Mouse (Mus musculus) neural tube, embryonic 14.5 days (tissue): Measurements from ENCODE around the gene Ak9. TPM values are rescaled to one million over a fixed set of nuclear protein-coding genes. Genes with fewer than 3 reads are reported as not detected.

Experiments
- ATAC-seq: fragments of 200-750 bp; cut with Nextera tagmentation; 2 replicates; pipeline ENCODE4 v1.8.0; 2017; ENCODE audit warnings: low read depth, mild to moderate bottlenecking, moderate TSS enrichment, moderate library complexity
- H3K27ac ChIP-seq: fragments of 300-500 bp; sonication (generic); 2 replicates; pipeline ENCODE4 v1.5.1; 2014; ENCODE audit warnings: low read depth, mild to moderate bottlenecking, control low read depth, low read length, moderate library complexity, mixed read lengths
- H3K27me3 ChIP-seq: fragments of 300-500 bp; sonication (generic); 2 replicates; pipeline ENCODE4 v1.6.1; 2014; ENCODE audit warnings: low read length; ENCODE audit not compliant: control insufficient read depth, insufficient read depth
- H3K36me3 ChIP-seq: fragments of 300-500 bp; sonication (generic); 2 replicates; pipeline ENCODE4 v1.6.1; 2014; ENCODE audit warnings: low read length, mixed read lengths; ENCODE audit not compliant: control insufficient read depth, insufficient read depth
- H3K4me1 ChIP-seq: fragments of 300-500 bp; sonication (generic); 2 replicates; pipeline ENCODE4 v1.6.1; 2014; ENCODE audit warnings: low read length; ENCODE audit not compliant: control insufficient read depth, insufficient read depth
- H3K4me2 ChIP-seq: fragments of 300-500 bp; sonication (generic); 2 replicates; pipeline ENCODE4 v1.6.1; 2014; ENCODE audit warnings: mild to moderate bottlenecking, low read depth, low read length, control low read depth
- H3K4me3 ChIP-seq: fragments of 300-500 bp; sonication (generic); 2 replicates; pipeline ENCODE4 v1.5.1; 2014; ENCODE audit warnings: low read depth, low read length, control low read depth, mixed read lengths
- H3K9ac ChIP-seq: fragments of 300-500 bp; sonication (generic); replicated peaks from 2 replicates; pipeline ENCODE4 v1.6.1; 2014; ENCODE audit warnings: low read depth, mild to moderate bottlenecking, control low read depth, low read length, mixed read lengths
- H3K9me3 ChIP-seq: fragments of 300-500 bp; sonication (generic); 2 replicates; pipeline ENCODE4 v1.6.1; 2016; ENCODE audit warnings: low read length; ENCODE audit not compliant: control insufficient read depth
- WGBS: fragments of 180-500 bp; shearing (Covaris S2); extraction: QIAGEN DNeasy Blood & Tissue Kit; methylation state at CpG from one replicate; pipeline ENCODE4 v1.1.7; 2014; 5-methylcytosine and 5-hydroxymethylcytosine counted together
- polyA plus RNA-seq: library from polyadenylated mRNA; unstranded; fragments of >200 nt; fragmentation: Nextera tagmentation; extraction: Ambion mirVana; gene quantifications from 2 replicates; pipeline ENCODE4 v1.2.1, GENCODE M21; 2014

Ak9 gene
- polyA plus RNA-seq, 1 experiment from 2014 or later, result 0.20 TPM

DNA sequence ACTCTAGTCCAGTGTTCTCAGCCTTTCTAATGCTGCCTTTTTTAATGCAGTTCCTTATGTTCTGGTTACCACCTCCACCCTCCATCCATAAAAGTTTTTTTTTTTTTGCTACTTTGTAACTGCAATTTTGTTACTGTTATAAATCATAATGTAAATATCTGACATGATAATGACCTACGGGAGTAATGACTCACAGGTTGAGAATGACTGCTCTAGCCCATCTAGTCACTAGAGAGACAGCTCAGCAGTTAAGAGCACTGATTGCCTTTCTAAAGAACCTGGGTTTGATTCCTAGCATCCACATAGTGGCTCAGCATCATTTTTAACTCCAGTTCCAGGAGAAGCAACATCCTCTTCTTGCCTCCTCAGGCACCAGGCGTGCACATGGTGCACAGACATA lies 21.7 kb upstream of the Ak9 start:
- ATAC-seq, result no peak
- Histone ChIP-seq H3K27ac (no peak overlapping the region), H3K4me3 (no peak overlapping the region), H3K36me3 (no peaks in the 10 kb centered on the region), H3K9ac (no peak overlapping the region), H3K27me3 (no peaks in the 10 kb centered on the region), H3K9me3 (no peaks in the 10 kb centered on the region), H3K4me1 (no peaks in the 10 kb centered on the region), H3K4me2 (no peak overlapping the region)
- WGBS, result 91% methylated on average over 2 of the region's 2 CpGs

DNA sequence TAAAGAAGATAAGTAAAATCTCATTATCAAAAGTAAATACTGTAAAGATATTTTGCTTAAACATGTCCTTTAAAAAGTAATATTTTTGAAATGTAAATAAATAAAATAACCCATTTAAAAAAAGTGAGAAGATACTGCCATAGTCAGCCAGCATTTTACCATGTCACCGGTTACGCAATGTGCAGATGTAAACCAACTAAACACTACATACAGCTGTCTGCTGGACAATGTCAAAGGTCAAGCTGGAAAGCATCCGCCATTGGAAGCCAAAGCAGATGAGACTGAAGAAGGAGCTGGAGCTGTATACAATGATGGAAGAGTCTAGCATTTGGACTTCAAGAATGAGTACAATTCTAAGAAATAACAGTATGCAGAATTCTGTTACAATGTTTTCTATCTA lies 16.2 kb upstream of the Ak9 start:
- Histone ChIP-seq H3K4me2 (no peak overlapping the region), H3K27ac (no peak overlapping the region), H3K36me3 (no peaks in the 10 kb centered on the region), H3K4me1 (no peaks in the 10 kb centered on the region), H3K27me3 (no peaks in the 10 kb centered on the region), H3K4me3 (no peak overlapping the region), H3K9me3 (no peaks in the 10 kb centered on the region), H3K9ac (no peak overlapping the region)
- no peak for ATAC-seq
- 93% methylated on average over 3 of the region's 3 CpGs for WGBS

DNA sequence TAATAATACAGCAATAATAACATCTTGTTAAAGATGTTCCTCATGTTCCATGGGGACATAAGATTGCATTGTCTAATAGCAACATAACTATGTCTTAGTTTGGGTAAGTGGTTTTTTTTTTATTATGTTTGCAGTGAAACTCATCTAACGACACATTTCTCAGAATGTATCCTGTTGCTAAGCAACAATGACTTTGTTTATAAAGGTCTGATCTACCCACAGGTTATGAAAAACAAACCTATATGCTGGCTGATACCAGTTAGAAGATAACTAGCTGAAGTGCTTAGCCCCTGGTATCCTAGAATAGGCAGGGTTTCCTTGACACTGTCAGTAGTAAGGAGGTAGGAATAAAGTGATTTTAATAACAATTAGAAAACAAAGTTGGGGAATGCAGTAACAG lies 15.7 kb upstream of the Ak9 start:
- no peak for ATAC-seq
- Histone ChIP-seq H3K9me3 (no peaks in the 10 kb centered on the region), H3K9ac (no peak overlapping the region), H3K4me3 (no peak overlapping the region), H3K27me3 (no peaks in the 10 kb centered on the region), H3K4me2 (no peak overlapping the region), H3K27ac (no peak overlapping the region), H3K4me1 (no peaks in the 10 kb centered on the region), H3K36me3 (no peaks in the 10 kb centered on the region)
- WGBS, result 50% methylated on average over 1 of the region's 1 CpGs

DNA sequence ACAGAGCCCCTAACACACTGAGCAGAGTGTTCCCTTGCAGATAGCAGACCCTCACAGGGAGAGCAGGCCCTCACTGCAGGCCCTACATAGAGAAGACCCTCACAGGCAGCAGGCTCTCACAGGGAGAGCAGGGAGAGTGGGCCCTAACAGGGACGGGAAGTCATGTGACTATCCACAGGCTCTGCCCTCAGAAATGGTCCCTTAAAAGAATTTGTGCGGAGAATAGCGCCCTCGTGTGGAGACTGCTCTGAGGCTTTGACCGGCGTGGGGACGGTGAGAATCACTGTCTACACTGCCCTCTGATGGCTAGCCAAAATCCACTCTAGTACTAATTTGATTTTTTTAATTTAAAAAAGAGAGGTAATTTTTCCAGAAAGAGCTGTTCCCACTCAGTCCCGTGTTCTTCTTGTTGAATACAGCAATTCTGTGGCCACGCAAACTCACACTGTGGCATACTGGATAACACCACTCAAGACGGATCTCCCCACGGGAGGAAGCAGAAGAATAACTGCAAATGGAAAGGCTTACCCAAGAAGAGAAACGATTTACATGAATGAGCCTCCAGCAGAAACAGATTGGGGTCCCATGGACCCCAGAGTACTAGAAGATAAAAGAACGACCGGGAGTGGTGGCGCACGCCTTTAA lies 14.9 kb upstream of the Ak9 start:
- WGBS, result 40% methylated on average over 16 of the region's 16 CpGs
- Histone ChIP-seq H3K36me3 (no peaks in the 10 kb centered on the region), H3K4me3 (no peak overlapping the region), H3K4me2 (no peak overlapping the region), H3K4me1 (no peaks in the 10 kb centered on the region), H3K27me3 (no peaks in the 10 kb centered on the region), H3K9me3 (no peaks in the 10 kb centered on the region), H3K9ac (no peak overlapping the region), H3K27ac (0 out of 2 replicates have a peak overlapping the region, but pooled peaks have one; percentile 19)
- peak; percentile 93 for ATAC-seq

DNA sequence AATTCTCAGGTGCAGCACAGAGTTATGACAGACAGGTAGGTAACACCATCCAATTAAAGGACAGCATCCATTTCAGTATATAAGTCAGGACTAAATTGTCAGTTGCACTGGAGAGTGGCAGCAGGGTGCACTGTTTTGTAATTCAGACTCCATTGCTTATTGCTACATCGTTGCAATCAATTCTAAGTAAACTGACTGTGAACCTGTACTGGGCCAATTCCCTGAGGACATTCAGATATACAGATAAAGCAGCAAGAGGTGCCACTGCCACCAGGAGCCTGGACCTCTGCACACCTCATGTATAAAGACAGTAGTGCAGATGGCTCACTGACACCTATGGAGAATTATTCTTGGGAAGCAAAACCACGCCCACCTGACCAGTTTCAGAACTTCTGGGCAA lies 12.8 kb upstream of the Ak9 start:
- Histone ChIP-seq H3K9ac (no peak overlapping the region), H3K27ac (no peak overlapping the region), H3K9me3 (no peaks in the 10 kb centered on the region), H3K36me3 (no peaks in the 10 kb centered on the region), H3K27me3 (no peaks in the 10 kb centered on the region), H3K4me2 (no peak overlapping the region), H3K4me1 (0 out of 2 replicates have a peak, but pooled peaks cover 4% of the 10 kb centered on the region), H3K4me3 (no peak overlapping the region)
- 75% methylated on average over 2 of the region's 2 CpGs for WGBS
- no peak for ATAC-seq

DNA sequence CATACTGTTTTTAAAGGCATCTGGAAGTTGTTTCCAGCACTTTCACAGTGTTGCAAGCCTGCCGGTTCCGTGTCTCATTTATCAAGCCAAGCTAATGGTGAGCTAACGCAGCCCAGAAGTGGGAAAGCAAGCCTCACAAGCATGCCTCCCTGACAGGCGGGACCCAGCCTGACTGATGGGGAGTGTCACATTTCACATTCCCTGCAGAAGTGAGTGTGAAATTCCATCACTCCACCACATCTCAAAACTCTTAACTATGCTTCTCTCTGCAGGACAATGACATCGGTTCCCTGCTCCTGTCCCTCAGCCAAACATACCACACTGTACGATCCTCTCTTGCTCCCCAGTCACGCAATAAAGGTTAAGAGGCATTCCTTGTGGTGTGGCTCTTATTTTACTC lies 10.8 kb upstream of the Ak9 start:
- no peak overlapping the region for H3K4me3 ChIP-seq
- no peak for ATAC-seq
- H3K9me3 ChIP-seq, result no peaks in the 10 kb centered on the region
- H3K27ac ChIP-seq, result no peak overlapping the region
- no peaks in the 10 kb centered on the region for H3K36me3 ChIP-seq
- H3K9ac ChIP-seq, result no peak overlapping the region
- H3K27me3 ChIP-seq, result no peaks in the 10 kb centered on the region
- H3K4me2 ChIP-seq, result no peak overlapping the region
- WGBS, result 19% methylated on average over 7 of the region's 7 CpGs
- H3K4me1 ChIP-seq, result 0 out of 2 replicates have a peak, but pooled peaks cover 4% of the 10 kb centered on the region

DNA sequence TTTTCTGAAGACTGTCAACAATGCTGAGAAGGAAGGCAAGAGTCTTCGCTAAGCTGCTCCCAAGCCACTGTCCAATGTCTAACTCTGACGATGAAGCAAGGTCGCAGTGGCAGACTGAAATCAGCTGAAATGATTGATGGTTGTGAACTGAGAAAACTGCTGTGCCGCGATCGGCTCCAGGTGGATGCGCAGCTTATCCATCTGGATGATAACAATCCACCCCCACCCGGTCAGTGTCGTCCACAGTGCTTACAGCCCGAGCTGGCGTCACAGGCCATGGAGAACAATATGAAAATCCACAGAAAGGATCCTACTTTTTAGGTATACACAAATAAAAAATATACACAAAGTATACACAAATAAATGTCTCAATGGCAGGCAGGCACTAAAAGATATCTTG lies 9.0 kb upstream of the Ak9 start:
- H3K36me3 ChIP-seq, result no peaks in the 10 kb centered on the region
- 47% methylated on average over 11 of the region's 11 CpGs for WGBS
- H3K4me2 ChIP-seq, result peak overlapping the region; percentile 20; the same call in 1 of the 2 replicates
- no peak overlapping the region for H3K9ac ChIP-seq
- H3K9me3 ChIP-seq, result no peaks in the 10 kb centered on the region
- no peak overlapping the region for H3K27ac ChIP-seq
- ATAC-seq, result peak; percentile 48
- no peaks in the 10 kb centered on the region for H3K27me3 ChIP-seq
- no peak overlapping the region for H3K4me3 ChIP-seq
- 0 out of 2 replicates have a peak, but pooled peaks cover 4% of the 10 kb centered on the region for H3K4me1 ChIP-seq

DNA sequence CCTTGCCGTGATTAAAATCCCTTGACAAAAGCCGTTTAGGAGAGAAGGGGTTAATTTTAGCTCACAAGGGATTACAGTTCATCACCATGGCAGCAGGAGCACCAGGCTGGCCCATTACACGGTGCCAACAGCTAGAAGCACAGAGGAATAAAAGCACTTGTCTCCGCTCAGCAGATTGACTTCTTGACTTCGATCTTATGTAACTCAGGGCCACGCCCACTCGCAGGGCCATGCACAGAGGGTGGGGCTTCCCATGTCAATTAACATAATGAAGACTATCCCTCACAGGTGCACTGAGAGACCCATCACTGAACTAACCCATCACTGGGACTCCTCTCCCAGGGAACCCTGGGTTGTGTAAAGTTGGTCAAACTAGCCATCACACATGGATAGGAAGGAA lies 8.6 kb upstream of the Ak9 start:
- 14% methylated on average over 7 of the region's 7 CpGs for WGBS
- no peaks in the 10 kb centered on the region for H3K9me3 ChIP-seq
- H3K9ac ChIP-seq, result no peak overlapping the region
- H3K27ac ChIP-seq, result no peak overlapping the region
- H3K36me3 ChIP-seq, result no peaks in the 10 kb centered on the region
- no peaks in the 10 kb centered on the region for H3K27me3 ChIP-seq
- H3K4me3 ChIP-seq, result no peak overlapping the region
- ATAC-seq, result peak; percentile 78
- 0 out of 2 replicates have a peak, but pooled peaks cover 4% of the 10 kb centered on the region for H3K4me1 ChIP-seq
- H3K4me2 ChIP-seq, result peak overlapping the region; percentile 20; the same call in 1 of the 2 replicates

DNA sequence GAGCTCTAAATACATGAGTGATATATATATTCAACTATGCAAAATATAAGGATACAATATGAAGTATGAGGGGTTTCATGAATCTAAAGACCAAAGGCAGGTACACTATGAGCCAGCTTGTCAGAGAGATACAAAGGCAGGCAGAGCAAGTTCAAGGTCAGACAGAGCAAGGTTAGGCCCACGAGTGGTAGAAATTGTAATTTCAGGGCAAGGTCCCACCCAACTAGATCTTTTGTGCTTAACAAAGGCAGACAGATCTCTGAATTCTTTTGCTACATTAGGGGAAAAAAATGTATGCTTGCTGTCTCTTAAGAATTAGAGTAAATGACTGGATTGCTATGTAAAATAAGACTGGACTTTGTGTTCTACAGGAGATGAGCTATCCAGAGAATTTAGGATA lies 3.6 kb upstream of the Ak9 start:
- no peaks in the 10 kb centered on the region for H3K36me3 ChIP-seq
- no peak overlapping the region for H3K27ac ChIP-seq
- H3K9me3 ChIP-seq, result no peaks in the 10 kb centered on the region
- H3K4me3 ChIP-seq, result no peak overlapping the region
- H3K4me2 ChIP-seq, result no peak overlapping the region
- 47% methylated on average over 1 of the region's 1 CpGs for WGBS
- peaks cover 4% of the 10 kb centered on the region; the same call in 1 of the 2 replicates for H3K27me3 ChIP-seq
- no peak overlapping the region for H3K9ac ChIP-seq
- H3K4me1 ChIP-seq, result peaks cover 8% of the 10 kb centered on the region; the same call in 1 of the 2 replicates
- no peak for ATAC-seq
